Mouse (Mus musculus): ENCODE data around the gene Sp9.

Sp9 gene

GRCm38 (mm10) chr2:73271459-73272161, at the start of gene Sp9:
Sp9 (plus strand) TSS chr2:73271925.
- DNase-seq (ENCODE audit: low read depth, low spot score), result peak; percentile 86

DNA sequence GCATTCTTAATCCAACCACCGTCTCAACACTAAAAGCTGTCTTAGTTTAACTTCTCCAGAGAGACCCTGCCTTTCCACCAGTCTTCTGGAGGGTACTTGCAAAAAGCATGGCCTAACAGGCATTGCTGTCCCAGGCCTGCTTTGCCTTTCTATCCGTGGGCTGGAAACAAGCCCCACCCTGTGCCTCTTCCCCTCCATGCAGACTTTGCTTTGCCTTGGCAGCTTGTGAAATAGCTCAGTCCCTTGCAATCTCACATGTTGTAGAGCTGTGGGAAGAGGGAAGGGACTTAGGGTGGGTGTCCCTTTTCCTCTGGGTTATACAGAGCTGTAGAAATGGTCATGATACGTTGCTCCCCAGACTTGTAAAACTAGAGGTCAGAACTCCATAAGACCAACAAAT, 40.6 kb upstream of the Sp9 start:
- DNase-seq (ENCODE audit: low read depth, low spot score), result no peak

DNA sequence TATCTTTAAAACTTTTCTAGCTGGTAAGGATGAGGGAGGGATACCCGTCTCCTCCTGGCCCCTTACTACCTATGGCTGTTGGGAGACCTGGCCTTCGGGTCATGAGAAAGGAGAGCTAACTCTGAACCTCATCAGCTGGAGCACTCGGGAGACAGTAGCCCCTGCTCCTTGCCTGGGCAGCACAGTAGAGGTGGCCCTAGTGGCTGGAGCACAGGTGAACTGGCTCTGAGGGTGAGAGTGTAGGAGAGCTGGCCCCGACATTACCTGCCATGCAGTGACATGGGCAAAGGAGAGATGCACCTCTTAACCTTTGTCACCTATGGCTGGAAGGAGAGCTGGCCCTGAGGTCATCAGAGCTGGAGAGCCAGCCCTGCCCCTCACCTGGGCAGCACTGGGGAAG, 30.4 kb upstream of the Sp9 start:
- DNase-seq (ENCODE audit: low read depth, low spot score), result no peak

- peak; percentile 64 for DNase-seq (ENCODE audit: low read depth, low spot score)
Observed at GRCm38 (mm10) chr2:73248701-73249100, 23.0 kb upstream of the Sp9 start.

DNA sequence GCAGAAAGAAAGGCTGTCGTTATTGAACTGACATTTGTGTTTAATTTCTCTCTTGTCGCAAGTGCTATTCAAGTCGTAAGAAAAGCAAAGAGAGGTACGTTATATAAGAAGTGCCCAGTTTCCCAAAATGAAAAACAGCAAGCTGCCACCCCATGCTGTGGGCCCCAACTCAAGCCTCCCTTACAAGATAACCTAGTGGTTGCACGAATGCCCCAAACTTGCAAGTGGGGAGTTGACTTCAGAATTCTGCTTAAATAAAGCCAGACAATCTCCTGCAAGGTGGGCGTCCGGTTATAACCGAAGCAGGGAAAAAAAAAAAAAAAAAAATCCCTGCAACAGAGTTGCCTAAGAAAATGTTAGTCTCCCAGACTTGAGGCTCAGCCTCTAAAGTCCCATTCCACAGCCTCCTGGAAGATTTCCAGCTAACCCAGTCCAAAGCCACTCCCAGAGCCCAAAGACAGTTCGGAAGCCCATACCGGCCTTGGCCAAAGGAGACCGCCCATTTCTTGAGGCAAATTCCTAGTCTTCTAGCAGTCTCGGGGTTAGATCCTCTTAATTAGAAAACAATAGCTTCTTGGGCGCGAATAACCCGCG, 8.5 kb upstream of the Sp9 start:
- peak; percentile 61 for DNase-seq (ENCODE audit: low read depth, low spot score)

GRCm38 (mm10) chr2:73263794-73264610, 7.7 kb upstream of the Sp9 start:
- peak; percentile 71 for DNase-seq (ENCODE audit: low read depth, low spot score)

DNA sequence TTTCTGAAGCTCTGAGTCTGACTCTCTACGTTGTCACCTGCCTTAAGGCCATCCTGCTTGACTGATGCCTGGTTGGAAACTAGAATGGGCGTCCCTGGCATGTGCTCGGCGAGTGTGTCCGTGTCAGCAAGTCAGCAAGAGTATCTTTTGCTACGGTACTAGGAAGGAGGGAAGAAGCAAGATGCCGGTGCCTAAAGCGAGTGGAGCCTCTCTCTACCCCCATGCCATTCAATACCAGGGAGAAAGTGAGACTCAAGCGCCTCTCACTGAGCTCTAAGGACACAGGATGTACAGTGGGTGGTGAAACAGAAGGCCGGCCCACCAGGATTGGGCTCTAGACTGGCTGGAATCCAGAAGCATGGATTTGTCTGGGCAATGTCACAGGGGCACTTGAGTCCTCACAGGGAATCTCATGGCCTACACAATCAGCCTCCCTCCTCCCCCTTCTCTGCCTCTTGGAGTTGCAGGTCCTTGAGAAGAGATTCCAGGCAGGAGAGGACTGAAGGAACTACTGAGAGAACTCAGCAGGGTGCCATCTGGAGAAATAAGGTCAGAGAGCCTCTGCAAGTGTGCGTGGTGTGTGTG, 7.0 kb upstream of the Sp9 start:
- peak; percentile 48 for DNase-seq (ENCODE audit: low read depth, low spot score)

- DNase-seq (ENCODE audit: low read depth, low spot score), result peak; percentile 26
Observed at GRCm38 (mm10) chr2:73266011-73266410, 5.7 kb upstream of the Sp9 start.

DNA sequence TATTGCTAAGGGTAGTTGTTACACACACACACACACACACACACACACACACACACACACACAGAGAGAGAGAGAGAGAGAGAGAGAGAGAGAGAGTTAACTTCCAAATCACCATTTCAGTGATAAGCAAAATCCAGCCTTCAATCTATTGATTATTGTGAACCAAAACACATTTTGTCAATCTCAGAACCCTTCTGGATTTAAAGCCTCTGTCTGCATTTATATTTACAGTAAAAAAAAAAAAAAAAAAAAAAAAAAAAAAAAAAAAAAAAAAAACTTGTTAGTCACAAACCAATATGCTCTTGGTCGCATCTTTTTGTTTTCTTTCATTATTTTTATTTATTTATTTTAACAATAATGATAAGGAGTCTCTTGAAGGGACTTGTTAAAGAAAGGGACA, 5.1 kb upstream of the Sp9 start:
- no peak for DNase-seq (ENCODE audit: low read depth, low spot score)

GRCm38 (mm10) chr2:73267231-73267630, 4.5 kb upstream of the Sp9 start:
- no peak for DNase-seq (ENCODE audit: low read depth, low spot score)

DNA sequence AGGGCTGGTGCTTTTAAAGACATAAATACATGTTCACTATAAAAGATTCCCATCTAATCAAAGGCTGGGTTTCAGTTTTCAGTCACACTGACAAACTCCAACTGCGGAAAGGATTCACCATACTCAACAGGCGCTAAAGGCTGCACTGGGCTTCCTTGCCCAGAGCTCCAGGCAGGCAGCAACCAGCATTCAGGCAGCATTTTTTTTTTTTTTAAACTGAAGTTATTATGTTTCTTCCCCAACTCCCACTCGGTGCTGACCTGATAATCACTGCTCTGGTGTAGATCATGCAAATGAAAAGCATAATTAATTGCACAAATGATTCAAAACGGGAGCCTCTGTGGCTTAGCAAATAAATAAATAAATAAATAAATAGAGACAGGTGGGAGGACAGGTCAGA, 3.9 kb upstream of the Sp9 start:
- no peak for DNase-seq (ENCODE audit: low read depth, low spot score)

DNA sequence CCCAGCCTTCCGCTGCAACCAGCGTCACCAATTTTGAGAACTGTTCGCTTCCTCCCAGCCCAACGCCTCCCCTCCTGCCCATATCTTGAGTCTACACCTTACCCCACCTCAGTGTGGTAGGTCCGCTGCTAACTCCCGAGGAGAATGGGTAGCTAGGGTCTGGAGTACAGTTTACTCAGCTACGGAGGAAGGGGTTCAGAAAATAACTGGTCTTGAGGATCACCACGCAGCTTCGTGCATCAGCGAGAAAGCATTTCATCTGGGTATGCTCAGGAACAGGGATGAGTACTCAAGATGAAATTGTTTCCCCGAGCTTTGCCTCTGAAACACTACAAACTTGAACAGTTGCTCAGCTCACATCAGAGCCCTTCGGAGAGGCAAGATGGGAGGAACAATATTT, 3.4 kb upstream of the Sp9 start:
- DNase-seq (ENCODE audit: low read depth, low spot score), result no peak

GRCm38 (mm10) chr2:73268836-73269395, 2.8 kb upstream of the Sp9 start:
- no peak for DNase-seq (ENCODE audit: low read depth, low spot score)

GRCm38 (mm10) chr2:73269666-73270065, 2.1 kb upstream of the Sp9 start:
- peak; percentile 33 for DNase-seq (ENCODE audit: low read depth, low spot score)

- DNase-seq (ENCODE audit: low read depth, low spot score), result no peak
Observed at GRCm38 (mm10) chr2:73270071-73270592, 1.6 kb upstream of the Sp9 start.

- peak; percentile 40 for DNase-seq (ENCODE audit: low read depth, low spot score)
Observed at GRCm38 (mm10) chr2:73270593-73271458, 899 bp upstream of the Sp9 start.

DNA sequence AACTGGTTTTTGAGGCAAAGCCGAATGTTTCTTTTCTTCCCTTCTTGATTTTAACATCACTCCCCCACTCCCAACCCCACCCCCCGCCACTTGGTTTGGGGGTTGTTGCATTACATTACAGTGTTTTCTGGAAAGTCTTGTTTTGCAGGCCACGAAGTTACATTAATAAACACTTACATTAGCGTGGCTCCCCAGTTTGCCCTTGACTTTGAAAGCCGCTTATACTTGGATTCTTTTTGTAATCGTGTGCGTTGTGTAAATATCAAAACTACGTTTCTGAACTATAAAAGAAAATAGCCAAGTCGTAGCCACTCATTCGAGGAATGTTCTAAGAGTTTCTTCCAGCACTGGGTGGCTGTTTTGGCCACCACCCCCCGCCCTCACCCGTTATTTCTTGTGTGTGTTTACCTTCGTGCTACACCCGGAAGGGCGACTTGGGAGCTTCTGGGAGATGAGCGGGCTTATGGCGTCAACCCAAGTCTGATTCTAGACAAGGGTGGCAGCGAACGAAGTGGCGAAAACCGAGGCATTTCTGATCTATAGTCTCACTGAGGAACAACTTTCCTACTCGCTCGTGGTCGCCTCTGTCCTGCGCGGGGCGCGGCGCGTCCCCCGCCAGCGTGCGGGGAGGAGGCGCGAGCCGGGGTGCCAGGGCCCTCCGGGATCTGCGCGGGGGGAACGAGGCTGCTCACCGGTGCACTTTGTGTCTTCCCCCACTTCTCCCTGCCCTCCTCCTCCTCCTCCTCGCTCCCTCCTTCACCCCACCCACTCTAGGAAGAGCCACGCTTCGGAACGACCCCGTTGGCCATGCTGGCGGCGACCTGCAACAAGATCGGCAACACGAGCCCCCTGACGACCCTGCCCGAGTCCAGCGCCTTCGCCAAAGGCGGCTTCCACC, 875 bp downstream of the Sp9 start:
- peak; percentile 45 for DNase-seq (ENCODE audit: low read depth, low spot score)

- DNase-seq (ENCODE audit: low read depth, low spot score), result peak; percentile 45
Observed at GRCm38 (mm10) chr2:73273249-73274118, 1.8 kb downstream of the Sp9 start.

Data from ES-CJ7 (cell line).